Mouse (Mus musculus) right cerebral cortex, adult 18-20 months (tissue): ENCODE data around the gene Bub1.

Source experiments
- DNase-seq: peaks from one replicate; pipeline ENCODE4 v3.0.0; 2022; ENCODE audit warnings: mixed read lengths

Gene Bub1

DNA sequence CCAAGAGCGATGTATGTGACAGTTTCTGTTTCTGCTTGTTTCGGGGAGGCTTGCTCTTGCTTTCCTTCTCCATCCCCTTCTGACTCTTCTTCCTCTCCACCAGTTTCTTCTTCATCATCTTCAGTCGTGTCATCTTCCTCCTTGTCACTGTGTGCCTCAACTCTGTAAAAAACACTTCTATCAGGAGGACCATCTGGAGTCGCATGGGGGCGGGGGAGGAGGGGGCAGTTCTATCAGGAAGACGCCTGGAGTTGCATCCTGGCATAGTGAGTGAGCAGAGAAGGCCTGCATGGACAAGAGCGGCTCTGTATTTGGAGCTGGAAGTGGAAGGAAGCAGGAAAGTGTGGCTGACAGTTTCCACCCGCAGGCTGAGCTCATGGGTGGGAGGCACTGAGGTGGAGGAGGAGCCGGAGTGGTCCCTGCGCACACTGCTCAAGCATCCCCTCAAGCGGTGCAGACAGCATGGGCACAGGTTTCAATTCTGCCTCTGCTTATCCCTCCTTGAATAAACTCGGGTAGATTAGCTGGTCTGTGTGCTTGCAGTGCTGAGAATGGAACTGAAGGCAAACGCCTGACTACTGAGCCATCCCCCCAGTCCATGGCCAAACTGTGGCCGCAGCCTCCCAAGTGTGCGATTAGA, 57.6 kb downstream of the Bub1 start:
- DNase-seq = peak; percentile 24

GRCm38 (mm10) chr2:127761587-127761986, 70.1 kb downstream of the Bub1 start:
- no peak for DNase-seq

DNA sequence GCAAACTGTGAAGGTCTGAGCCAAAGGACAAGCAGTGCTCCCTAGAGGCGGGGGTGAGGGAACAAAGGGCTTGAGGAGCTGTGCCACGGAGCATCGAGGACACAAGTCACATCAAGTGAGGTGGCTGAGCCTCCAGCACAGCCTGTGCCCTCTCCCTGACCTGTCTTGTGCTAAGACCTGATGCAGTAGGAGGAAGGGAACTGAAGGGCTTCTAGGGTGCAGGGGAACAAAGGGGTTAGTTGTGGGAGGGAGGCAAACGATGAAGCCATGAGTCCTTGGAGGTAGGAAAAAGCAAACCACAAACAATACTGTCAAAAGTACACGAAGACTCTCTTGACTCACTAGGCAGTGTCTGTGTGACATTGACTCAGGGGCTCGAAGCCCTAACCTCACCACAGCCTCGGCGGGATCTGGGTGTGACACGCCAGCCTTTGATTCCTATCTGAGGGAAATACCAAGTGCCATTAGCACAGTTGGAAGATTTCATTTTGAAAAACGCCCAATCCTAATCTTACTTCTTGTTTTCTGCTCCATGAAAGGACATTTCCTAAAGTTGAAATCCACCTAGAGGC, 71.2 kb downstream of the Bub1 start:
- no peak for DNase-seq

DNA sequence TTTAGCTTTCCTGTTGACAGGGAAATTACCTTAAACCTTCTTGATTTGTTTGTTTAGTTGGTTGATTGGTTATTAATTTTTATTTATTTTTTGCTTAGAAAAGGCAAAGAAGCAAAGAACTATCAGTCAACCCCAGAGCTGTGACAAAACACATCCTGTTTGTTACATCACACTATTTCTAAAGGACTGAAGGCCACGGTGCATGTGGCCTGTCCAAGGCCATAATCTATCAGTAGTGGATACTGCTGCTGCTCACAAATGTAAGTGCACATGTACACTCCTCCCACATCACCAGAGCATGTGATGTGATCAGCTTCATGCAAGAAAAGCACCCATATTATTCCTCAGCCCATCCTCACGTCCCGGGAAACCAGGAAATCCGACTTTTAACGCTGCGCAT, 71.7 kb downstream of the Bub1 start:
- DNase-seq = no peak

- DNase-seq = no peak
Measured at GRCm38 (mm10) chr2:127759157-127759880, 72.3 kb downstream of the Bub1 start.

GRCm38 (mm10) chr2:127757171-127757570, 74.5 kb downstream of the Bub1 start:
- peak; percentile 44 for DNase-seq

- DNase-seq = no peak
Measured at GRCm38 (mm10) chr2:127754113-127754512, 77.6 kb downstream of the Bub1 start.

DNA sequence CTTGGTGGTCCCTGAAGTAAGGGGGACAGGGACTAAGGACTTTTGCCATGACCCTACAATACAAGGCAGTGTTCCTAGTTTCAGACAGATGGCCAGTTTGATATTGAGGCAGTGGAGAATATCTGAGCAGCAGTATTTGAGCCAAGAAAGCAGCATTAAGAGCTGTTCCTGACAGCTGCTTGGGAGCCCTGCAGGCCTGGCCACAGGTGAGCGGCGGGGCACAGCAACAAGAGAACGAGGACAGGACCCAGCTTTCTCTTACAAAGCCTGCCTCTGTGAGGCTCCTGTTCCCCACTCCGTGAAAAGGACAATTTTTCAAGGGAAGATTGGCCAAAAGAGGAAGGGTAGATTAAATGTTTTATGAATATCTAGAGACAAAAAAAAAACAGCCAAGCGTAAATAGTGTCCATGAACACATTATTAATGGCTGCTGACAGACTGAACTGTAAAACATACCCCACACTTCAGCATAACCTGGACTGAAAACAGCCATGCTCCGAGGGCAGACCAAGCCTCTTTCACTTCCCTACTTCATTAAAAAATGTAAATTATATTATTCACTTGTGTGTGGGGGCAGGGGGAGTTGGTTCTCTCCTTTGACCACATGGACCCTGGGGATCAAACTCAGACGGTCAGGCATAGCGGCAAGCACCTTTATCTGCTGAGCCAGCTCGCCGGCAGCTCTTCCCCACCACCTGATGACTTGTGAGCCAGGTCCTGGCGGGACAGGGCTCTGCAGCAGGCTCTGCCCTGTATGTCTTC, 79.6 kb downstream of the Bub1 start:
- DNase-seq = no peak
